Mouse (Mus musculus): ENCODE results near the gene Zfp217. TPM values are rescaled to one million over a fixed set of nuclear protein-coding genes. Genes with fewer than 3 reads are reported as not detected.
A peak's percentile ranks its signal among the peaks of the same experiment; 100 is the strongest.

Zfp217 gene
- polyA plus RNA-seq, 1 experiment from 2014 or later, result 2.7 TPM

DNA sequence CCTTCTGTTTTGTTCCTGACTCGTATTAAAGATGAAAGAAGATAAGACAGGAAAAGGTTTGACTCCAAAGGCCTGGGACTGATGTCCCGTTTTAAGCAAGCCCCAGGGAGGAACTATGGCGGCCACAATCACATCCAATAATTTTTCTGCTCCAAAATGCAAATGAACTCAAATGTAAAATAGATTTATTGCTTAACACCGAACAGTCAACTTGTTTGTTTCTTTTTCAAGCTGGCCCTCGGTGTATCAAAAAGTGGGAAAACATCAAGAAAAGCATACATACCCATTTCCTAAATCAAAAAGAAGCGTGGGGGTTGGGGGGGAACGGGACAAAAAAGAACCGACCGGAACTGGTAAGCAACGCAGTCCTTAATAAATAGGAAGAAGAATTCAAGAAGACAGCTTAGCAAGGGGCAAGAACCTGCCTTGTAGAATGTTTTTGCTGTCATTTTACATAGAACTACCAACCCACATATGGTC lies 15.9 kb downstream of the Zfp217 start:
- ATAC-seq (replicated peaks; ENCODE audit: insufficient number of reproducible peaks, insufficient read depth, low FRiP score, low read depth), result no peak
- Histone ChIP-seq H3K4me2 (peak overlapping the region; percentile 70), H3K27ac (peak overlapping the region; percentile 97), H3K4me1 (replicated peaks) (peaks cover 40% of the 10 kb centered on the region), H3K9ac (peak overlapping the region; percentile 61; the same call in 1 of the 2 replicates), H3K9me3 (replicated peaks) (no peaks in the 10 kb centered on the region), H3K36me3 (no peaks in the 10 kb centered on the region), H3K27me3 (no peaks in the 10 kb centered on the region), H3K4me3 (peak overlapping the region; percentile 96)
- WGBS, result 7% methylated on average over 10 of the region's 10 CpGs

DNA sequence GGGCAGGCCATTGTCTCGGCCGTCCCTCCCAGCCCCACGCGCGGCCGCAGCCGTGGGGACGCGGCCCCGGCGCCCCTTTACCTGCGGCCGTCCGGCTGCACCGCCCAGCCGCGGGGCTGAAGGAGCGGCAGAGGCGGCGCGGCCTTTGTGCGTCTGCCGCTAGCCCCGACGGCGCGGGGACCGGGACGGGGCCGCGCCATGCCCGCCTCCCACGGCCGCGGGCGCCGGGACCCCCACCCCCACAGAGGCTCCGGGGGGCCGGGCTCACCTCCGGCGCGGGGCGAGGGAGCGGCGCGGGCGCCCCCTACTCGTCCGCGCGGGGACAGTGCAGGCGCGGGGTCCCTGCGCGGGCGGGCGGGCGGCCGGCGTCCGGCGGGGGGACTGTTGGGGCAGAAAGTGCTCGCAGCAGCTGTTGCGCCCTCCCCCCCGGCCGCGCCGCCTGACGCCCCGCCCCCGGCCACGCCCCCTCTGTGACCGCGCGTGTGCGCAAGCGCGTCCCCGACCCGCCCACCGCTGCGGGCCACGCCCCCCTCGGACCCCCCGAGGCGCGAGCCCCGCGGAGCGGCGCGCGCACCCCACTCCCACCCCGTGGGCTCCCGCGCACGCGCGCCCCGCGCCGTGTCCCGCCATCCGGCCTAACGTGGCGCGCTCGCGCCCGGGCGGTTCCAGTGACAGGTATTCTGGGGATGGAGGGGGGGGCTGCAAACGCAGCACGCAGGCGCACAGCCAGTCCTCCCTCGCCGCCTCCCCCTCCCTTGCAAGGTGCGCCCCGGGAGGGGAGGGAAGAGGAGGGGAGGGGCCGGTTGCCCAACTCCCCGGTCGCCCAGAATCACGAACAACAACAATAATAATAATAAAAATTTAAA lies 16.9 kb downstream of the Zfp217 start:
- Histone ChIP-seq H3K36me3 (no peaks in the 10 kb centered on the region), H3K9me3 (replicated peaks) (no peaks in the 10 kb centered on the region), H3K27me3 (no peaks in the 10 kb centered on the region), H3K4me3 (peak overlapping the region; percentile 96), H3K9ac (peak overlapping the region; percentile 99), H3K27ac (peak overlapping the region; percentile 97), H3K4me2 (peak overlapping the region; percentile 70), H3K4me1 (replicated peaks) (peaks cover 50% of the 10 kb centered on the region)
- peak; percentile 86 for ATAC-seq (replicated peaks; ENCODE audit: insufficient number of reproducible peaks, insufficient read depth, low FRiP score, low read depth)
- WGBS, result under 1% methylated on average over 51 of the region's 122 CpGs

DNA sequence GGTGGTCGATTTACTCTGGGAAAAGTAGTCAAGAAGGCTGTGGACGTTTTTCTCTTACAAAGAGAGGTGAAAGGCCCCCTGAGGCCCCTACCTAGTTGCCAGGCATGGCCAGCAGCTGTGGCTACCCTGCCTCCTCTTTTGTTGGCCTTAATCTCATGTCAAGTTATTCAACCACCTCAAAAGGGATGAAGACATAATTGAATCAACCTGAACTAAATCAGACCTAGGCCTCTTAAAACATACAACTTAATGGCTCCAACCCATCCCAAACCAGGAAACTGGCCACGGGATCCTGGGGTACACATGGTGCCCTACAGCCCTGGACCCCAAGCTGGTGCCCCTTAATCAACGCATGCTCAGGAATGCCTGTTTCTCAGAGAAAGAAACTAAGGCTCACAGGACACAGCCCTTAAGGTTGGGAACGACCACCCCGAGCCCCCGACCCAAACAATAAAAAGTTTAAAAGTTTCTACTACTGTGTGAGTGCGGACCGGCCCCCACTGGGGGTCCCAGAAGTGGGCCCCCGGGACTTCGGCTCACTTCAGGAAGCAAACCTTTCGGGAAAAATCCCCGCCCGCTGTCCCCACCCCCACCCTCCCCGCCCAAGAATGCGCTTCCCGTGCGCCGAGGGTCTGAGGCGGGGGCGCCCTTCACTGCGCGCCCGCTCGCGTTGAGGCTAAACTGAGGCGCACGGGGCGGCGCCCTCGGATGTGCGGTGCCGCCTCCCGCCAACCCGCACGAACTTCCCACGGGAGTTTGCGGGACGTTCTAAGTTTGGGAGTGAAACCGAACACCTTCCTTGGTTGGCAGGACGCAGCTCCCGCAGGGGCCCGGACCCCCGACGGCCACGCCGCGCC lies 17.8 kb downstream of the Zfp217 start:
- Histone ChIP-seq H3K27ac (peak overlapping the region; percentile 97), H3K27me3 (no peaks in the 10 kb centered on the region), H3K36me3 (no peaks in the 10 kb centered on the region), H3K4me3 (peak overlapping the region; percentile 96), H3K9ac (peak overlapping the region; percentile 99), H3K4me1 (replicated peaks) (peaks cover 58% of the 10 kb centered on the region), H3K4me2 (peak overlapping the region; percentile 70), H3K9me3 (replicated peaks) (no peaks in the 10 kb centered on the region)
- ATAC-seq (replicated peaks; ENCODE audit: insufficient number of reproducible peaks, insufficient read depth, low FRiP score, low read depth), result peak; percentile 38
- under 1% methylated on average over 47 of the region's 48 CpGs for WGBS

DNA sequence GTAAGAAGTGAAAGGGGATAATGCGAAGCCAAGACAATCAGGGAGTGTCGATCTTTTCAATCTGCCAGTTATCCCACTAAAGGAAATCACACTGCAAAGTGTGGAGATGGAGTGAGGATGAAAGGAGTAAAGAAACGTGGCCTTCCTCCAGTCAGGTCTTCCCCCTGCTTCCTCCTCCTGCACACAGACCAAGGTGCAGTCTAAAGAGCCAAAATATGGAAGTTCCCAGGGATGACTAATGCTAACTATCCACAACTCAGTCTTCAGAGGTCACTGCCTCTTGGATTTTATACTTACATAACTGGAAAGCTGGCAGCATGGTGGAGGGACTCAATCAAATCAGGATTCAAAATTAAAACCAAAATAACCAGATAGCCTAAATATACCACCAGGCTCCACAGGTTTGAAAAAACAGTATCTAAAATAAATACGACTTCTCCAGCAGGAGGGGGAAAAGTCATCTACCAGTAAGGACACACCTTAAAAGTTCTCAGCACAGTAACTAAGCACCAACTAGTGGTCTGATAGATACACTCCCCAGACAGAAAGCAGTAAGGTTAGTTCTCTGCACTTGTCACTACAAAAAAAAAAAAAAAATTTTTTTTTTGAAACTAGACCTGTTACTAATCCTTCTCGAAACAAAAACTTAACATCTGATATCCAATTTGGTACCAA lies 18.5 kb downstream of the Zfp217 start:
- Histone ChIP-seq H3K27ac (peak overlapping the region; percentile 97), H3K4me3 (peak overlapping the region; percentile 96), H3K4me2 (peak overlapping the region; percentile 70), H3K9ac (peak overlapping the region; percentile 99; the same call in 1 of the 2 replicates), H3K4me1 (replicated peaks) (peaks cover 59% of the 10 kb centered on the region), H3K27me3 (no peaks in the 10 kb centered on the region), H3K9me3 (replicated peaks) (no peaks in the 10 kb centered on the region), H3K36me3 (no peaks in the 10 kb centered on the region)
- WGBS, result 14% methylated on average over 5 of the region's 5 CpGs
- ATAC-seq (replicated peaks; ENCODE audit: insufficient number of reproducible peaks, insufficient read depth, low FRiP score, low read depth), result no peak

DNA sequence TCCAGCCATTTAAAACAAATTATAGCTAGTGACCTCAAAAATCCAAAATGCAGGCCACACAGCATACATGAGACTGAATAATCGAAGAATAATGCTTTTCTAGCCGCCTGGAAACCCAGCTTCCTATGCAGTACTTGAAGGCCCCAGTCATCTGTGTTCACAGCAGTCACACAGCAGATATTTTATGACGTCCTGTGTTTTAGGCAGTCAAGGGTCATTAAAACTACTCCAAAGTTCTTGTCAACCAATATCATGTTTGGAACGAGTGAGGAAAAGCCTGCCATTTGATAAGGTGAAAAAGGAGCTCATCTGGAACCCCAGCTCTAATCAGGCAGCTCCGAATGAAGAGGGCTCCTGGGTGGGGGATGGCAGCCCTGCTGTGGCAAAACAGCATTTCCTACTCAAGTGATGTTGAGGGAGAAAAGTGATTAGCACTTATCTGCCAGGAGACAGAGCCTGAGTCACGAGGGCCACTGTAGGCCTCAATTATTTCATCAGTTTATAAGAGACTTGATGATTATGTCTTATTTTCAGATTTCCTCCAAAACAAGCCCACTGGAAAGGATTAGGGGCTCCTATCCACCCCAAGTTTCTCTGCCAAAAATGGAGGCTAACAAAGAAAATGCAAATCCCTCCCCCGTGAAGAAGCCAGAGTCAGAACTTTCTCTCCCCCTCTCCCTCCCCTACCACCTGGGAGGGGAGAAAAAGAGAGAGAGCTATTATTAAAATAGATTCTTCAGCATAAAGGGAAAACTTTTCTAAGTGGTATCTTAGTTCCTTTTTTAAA lies 19.2 kb downstream of the Zfp217 start:
- H3K36me3 ChIP-seq, result no peaks in the 10 kb centered on the region
- no peak overlapping the region for H3K9ac ChIP-seq
- WGBS, result 14% methylated on average over 7 of the region's 7 CpGs

DNA sequence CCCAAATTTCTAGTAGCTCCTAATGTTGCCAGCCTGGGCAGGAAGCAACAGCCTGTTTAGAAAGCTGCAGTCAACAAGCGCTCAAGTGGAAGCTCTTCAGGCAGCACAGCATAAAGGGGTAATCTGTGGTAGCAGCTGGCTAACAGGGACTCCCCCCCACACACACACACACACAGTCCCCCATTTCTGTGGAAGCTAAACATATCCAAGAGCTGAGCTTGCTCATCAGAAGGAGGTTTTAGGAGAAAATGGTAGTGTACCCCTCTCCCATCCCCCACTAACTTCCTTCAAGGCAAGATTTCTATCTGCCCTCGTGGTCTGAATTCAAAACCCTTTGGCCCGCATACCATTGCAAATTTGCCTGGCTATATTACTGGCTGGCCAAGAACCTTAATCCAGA lies 20.4 kb downstream of the Zfp217 start:
- peaks cover 59% of the 10 kb centered on the region for H3K4me1 ChIP-seq (replicated peaks)
- 38% methylated on average over 3 of the region's 3 CpGs for WGBS
- H3K4me2 ChIP-seq, result peak overlapping the region; percentile 17; the same call in 1 of the 2 replicates
- H3K36me3 ChIP-seq, result peaks cover 4% of the 10 kb centered on the region; the same call in 1 of the 2 replicates
- no peak overlapping the region for H3K27ac ChIP-seq
- H3K9ac ChIP-seq, result no peak overlapping the region
- no peak for ATAC-seq (replicated peaks; ENCODE audit: insufficient number of reproducible peaks, insufficient read depth, low FRiP score, low read depth)
- H3K27me3 ChIP-seq, result no peaks in the 10 kb centered on the region
- no peaks in the 10 kb centered on the region for H3K9me3 ChIP-seq (replicated peaks)
- no peak overlapping the region for H3K4me3 ChIP-seq

More for the DNA sequence above, 19.2 kb downstream of the Zfp217 start:
- Histone ChIP-seq H3K4me2 (peak overlapping the region; percentile 70), H3K9me3 (replicated peaks) (no peaks in the 10 kb centered on the region), H3K27me3 (no peaks in the 10 kb centered on the region), H3K27ac (peak overlapping the region; percentile 97), H3K4me1 (replicated peaks) (peaks cover 55% of the 10 kb centered on the region), H3K4me3 (peak overlapping the region; percentile 96)
- no peak for ATAC-seq (replicated peaks; ENCODE audit: insufficient number of reproducible peaks, insufficient read depth, low FRiP score, low read depth)

DNA sequence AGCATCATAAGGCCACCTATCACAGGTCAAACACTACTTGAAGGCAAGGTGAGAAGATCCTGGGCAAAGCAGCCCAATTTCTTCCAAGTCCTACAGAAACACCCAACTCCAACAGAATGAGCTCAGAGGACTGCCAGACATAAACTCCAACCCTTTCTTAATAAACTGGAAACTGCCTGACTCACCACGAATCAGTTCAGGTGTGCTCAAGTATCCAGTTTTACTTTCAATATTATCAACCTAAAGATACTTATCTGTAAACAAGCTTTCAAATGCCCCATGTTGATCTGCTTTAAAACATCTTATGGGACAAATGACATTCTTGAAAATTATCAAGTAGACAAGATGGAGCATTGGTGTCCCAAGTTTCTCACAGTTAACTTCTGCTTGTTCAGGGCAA lies 21.6 kb downstream of the Zfp217 start:
- Histone ChIP-seq H3K4me1 (replicated peaks) (peaks cover 62% of the 10 kb centered on the region), H3K4me3 (no peak overlapping the region), H3K27me3 (no peaks in the 10 kb centered on the region), H3K9ac (no peak overlapping the region), H3K9me3 (replicated peaks) (no peaks in the 10 kb centered on the region), H3K36me3 (peaks cover 4% of the 10 kb centered on the region; the same call in 1 of the 2 replicates), H3K4me2 (no peak overlapping the region), H3K27ac (no peak overlapping the region)
- WGBS, result 66% methylated on average over 1 of the region's 1 CpGs
- no peak for ATAC-seq (replicated peaks; ENCODE audit: insufficient number of reproducible peaks, insufficient read depth, low FRiP score, low read depth)

DNA sequence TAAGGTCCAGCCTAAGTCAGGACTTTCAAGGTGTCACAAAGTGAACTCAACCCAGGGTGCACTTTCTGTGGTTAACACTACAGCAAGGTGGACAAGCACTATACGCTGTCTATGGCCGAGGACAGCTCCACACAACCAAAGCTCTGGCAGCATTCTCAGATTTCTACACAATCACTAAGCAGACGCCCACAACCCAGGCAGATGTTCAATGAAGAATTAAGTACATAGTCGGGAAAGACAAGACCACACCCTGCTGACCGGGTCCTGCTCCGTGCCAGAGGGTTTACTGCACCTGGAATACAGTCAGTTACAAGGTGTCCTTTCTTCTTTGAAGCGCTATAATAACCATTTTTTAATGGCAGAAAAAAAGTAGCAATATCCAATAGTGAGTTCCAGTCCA lies 25.7 kb downstream of the Zfp217 start:
- Histone ChIP-seq H3K27ac (0 out of 2 replicates have a peak overlapping the region, but pooled peaks have one; percentile 32), H3K36me3 (peaks cover 34% of the 10 kb centered on the region), H3K4me1 (replicated peaks) (peaks cover 56% of the 10 kb centered on the region), H3K4me2 (no peak overlapping the region), H3K4me3 (no peak overlapping the region), H3K9ac (no peak overlapping the region), H3K9me3 (replicated peaks) (no peaks in the 10 kb centered on the region), H3K27me3 (no peaks in the 10 kb centered on the region)
- WGBS, result 70% methylated on average over 7 of the region's 7 CpGs
- no peak for ATAC-seq (replicated peaks; ENCODE audit: insufficient number of reproducible peaks, insufficient read depth, low FRiP score, low read depth)

DNA sequence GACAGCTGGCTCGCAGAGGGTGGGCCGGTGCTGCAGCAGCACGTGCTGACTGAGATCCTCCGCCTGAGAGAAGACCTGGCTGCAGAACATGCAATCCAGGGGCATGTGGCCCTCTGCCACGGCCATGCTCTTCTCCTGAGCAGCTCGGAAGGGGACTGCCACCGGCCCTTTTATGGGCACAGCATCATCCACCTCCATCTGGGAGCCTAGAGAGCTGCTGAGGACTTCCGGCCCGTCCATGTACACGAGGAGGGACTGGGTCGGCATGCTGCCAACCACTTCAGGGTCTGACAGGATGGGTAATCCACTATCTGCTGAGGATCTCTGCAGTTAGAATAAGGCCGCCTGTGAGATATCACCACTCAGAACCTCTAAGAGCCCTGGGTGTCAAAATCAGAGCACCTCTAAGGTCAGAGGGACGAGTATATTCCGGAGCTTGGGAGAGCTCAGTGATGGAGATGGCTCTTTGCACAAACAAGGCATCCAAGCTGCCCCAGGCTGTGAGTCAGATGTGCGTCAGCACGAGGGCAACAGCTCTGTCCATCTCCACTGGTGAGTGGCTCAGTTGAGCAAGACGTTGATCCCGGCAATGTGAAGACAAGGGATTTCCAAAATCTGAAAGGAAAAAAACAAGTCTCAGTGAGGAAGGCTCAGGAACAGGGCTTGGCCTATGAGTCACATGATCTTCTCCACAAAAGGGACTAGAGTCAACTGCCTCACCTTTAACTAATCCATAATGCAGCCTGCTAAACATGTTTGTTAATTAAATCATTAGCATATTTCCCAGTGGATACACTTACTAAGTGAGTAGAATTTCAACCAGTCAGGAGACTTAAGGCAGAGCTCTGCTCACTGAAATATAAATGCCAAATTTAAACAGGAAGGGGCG lies 27.5 kb downstream of the Zfp217 start:
- no peak overlapping the region for H3K4me2 ChIP-seq
- H3K4me1 ChIP-seq (replicated peaks), result peaks cover 45% of the 10 kb centered on the region
- no peaks in the 10 kb centered on the region for H3K9me3 ChIP-seq (replicated peaks)
- H3K4me3 ChIP-seq, result no peak overlapping the region
- H3K27me3 ChIP-seq, result no peaks in the 10 kb centered on the region
- peaks cover 34% of the 10 kb centered on the region for H3K36me3 ChIP-seq
- WGBS, result 79% methylated on average over 19 of the region's 19 CpGs
- H3K27ac ChIP-seq, result no peak overlapping the region
- ATAC-seq (replicated peaks; ENCODE audit: insufficient number of reproducible peaks, insufficient read depth, low FRiP score, low read depth), result no peak
- no peak overlapping the region for H3K9ac ChIP-seq

All from heart, embryonic 15.5 days (tissue).